8 mouse cellular contexts compared by ENCODE assay signal in the genomic region with DNA sequence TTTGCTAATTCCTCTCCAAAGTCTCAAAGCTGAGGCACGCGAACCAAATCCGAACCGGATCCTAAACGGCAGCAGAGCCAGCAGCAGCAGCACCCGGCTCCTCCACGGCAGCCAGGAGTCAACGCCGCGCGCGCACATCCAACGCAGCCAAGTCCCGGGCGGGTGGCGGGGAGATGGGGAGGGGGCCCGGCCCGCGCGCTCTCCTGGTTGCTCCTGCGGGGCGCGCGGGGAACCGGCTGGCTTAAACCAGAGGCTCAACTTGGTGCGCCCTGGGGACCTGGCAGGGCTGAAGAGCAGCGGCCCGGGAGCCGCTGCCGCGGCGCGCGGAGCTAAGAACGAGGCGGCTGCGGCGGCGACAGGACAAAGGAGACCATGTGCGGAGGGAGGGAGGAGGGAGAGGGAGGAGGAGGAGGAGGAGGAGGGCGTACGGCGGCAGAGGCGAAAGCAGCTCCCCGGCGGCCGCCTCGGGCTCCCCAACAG.
A peak's percentile ranks its signal among the peaks of the same experiment; 100 is the strongest.
DNase-seq lines count a peak whose midpoint lies in the region; TF ChIP-seq lines count a peak whose summit lies in the region.

No protein-coding gene starts in this region.

- no peak overlapping the region; the same call in 1 of the 2 replicates for H3K27ac ChIP-seq in kidney, adult 2 months (ENCODE audit: insufficient read depth, low read depth, low read length)

- H3K4me3 ChIP-seq in kidney, adult 2 months (ENCODE audit: insufficient read depth, low read depth, low read length) = peak overlapping the region; percentile 82
- H3K4me3 ChIP-seq in lung, adult 2 months (replicated peaks; ENCODE audit: extremely low read depth, low read depth, low read length) = peak overlapping the region; percentile 70

- no peak for TF ChIP-seq CTCF in kidney, adult 2 months (conservative IDR thresholded peaks at IDR 0.05; ENCODE audit: insufficient read depth, insufficient read length, low read depth, low read length)
- no peak for TF ChIP-seq CTCF in lung, adult 2 months (IDR thresholded peaks at IDR 0.05; ENCODE audit: insufficient read depth, low read length)

- no peaks in the 10 kb centered on the region; the same call in 1 of the 2 replicates for H3K4me1 ChIP-seq in kidney, adult 2 months (ENCODE audit: control insufficient read depth, insufficient read depth, low read length)
- no peaks in the 10 kb centered on the region for H3K4me1 ChIP-seq in lung, adult 2 months (ENCODE audit: control insufficient read depth, insufficient read depth, low read length)

- no peak for TF ChIP-seq POLR2A in kidney, adult 2 months (IDR thresholded peaks at IDR 0.05; ENCODE audit: low read depth, low read length)
- no peak for TF ChIP-seq POLR2A in lung, adult 2 months (IDR thresholded peaks at IDR 0.05; ENCODE audit: borderline replicate concordance, extremely low read depth, low read depth, low read length)

- no peaks in the 10 kb centered on the region for H3K36me3 ChIP-seq in kidney, adult 2 months (ENCODE audit: control insufficient read depth, insufficient read depth, low read length)

- 1% methylated on average over 39 of the region's 48 CpGs for WGBS in kidney, adult 2 months
- under 1% methylated on average over 45 of the region's 48 CpGs for WGBS in lung, adult 2 months

- peak; percentile 72 for DNase-seq in retina, embryonic 14.5 days (ENCODE audit: low spot score)
- DNase-seq in retina, postnatal 1 day = no peak
- DNase-seq in cerebellum, postnatal 36 days = peak; percentile 32
- peak; percentile 42 for DNase-seq in gastrocnemius, postnatal 25 days
- DNase-seq in kidney, adult 2 months = peak; percentile 51
- DNase-seq in lung, adult 2 months = peak; percentile 28
- DNase-seq in right cerebral cortex, postnatal 10 days (ENCODE audit: low spot score in 2 of 2) = peak; percentile 65 to 73
- no peak for DNase-seq in spleen, adult 18-20 months

- H3K27me3 ChIP-seq in kidney, adult 2 months (replicated peaks; ENCODE audit: control insufficient read depth, insufficient read depth, low read length) = no peaks in the 10 kb centered on the region

Comparison
In these comparisons a context has a peak if more than half of its experiments do, and no peak if none do; other contexts are left out.
1. DNase-seq: peak in retina, embryonic 14.5 days (single experiment), cerebellum, postnatal 36 days (2 of 2), gastrocnemius, postnatal 25 days (single experiment), kidney, adult 2 months (single experiment), lung, adult 2 months (single experiment) and right cerebral cortex, postnatal 10 days (2 of 2); none in retina, postnatal 1 day (single experiment) and spleen, adult 18-20 months (0 of 2).